Mouse (Mus musculus): Measurements from ENCODE around the gene H2-Oa.

Gene H2-Oa

DNA sequence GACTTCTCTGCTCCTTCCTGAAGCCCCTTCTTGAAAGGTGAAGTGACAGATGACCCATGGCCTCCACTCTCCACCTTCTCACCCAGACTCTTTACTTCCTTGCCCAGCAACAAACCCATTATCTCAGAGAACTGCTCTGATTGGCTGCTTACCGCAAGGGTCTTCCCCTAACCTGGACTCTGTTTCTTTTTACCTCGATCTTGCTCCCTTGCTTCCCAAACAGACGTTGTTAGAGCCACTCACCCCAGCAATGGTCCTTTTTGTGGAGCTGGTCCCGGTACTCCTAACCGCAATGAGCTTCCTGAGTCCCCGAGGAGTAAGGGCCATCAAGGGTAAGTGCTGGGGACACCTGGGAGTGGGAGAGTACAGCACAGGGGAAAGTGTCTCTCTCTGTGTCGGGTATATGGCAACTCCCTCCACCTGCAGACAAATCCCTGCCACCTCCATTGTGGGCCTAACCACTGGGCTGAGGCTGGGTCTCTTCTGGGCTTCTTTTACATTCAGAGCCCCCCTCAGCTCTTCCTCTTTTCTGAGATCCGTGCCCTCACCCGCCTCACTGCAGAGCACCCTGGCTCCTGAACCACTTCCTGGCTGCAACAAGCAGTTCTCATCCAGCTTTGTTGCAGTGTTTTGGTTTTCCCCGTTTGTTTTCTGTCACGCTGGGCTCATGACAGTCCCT, at the start of gene H2-Oa:
H2-Oa (plus strand) TSS at position 144 of the 679 bp plus-strand sequence.
- in situ Hi-C loops (cut with MboI; ENCODE audit: unreplicated experiment in 2 of 2): loop anchor here (5.0 kb wide), 4 partner anchors 35 to 75 kb away; no protein-coding TSS in a partner anchor

DNA sequence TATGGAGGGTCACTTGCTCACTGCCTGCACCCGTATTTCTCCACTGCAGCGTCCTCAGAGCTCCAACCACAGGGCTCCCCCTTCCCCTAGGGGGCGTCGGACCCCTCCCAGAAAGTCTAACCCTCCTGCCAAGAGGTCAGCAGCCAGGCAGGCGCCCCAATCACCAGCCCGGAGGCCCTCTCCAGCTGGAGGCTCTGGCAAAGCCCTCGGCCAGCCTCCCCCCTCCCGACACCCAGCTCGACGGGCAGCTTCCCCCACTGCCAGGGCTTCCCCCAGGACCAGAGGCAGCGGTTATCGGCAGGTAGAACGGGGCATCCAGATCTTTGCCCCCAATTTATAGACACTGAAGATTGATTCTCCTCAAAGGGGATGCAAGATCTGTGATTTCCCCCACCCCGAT, 46.2 kb upstream of the H2-Oa start:
- in situ Hi-C loops (cut with MboI; ENCODE audit: unreplicated experiment in 2 of 2): loop anchor here in 1 of 2 experiments (10.0 kb wide), 1 partner anchor 509 kb away; no protein-coding TSS in a partner anchor

DNA sequence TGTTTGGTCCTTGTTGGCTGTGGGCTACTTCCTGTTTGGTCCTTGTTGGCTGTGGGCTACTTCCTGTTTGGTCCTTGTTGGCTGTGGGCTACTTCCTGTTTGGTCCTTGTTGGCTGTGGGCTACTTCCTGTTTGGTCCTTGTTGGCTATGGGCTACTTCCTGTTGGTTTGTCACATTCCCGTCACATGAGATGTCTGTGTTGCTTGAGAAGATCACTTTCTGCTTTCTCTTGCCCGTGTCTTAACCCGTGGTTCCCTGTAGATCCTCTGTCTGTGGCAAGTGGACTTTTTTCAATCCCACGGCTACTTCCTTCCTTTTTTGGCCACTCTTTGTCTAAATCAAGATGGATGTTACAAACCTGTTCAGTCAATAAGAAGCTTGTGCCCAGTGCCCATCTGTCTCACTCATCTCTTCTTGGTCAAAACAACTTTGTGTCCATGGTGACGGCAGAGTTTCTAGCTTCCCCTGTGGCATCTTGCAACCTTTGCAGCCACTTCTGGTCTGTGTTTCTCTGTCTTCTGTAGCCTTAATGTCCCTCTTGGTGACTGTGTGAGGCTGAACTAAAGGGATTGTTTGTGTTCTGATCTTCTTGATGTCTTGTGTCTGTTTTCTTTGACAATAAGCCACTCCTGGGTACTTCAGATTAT, 44.6 kb upstream of the H2-Oa start:
- in situ Hi-C loops (cut with MboI; ENCODE audit: unreplicated experiment in 2 of 2): loop anchor here in 1 of 2 experiments (10.0 kb wide), 1 partner anchor 507 kb away; no protein-coding TSS in a partner anchor

DNA sequence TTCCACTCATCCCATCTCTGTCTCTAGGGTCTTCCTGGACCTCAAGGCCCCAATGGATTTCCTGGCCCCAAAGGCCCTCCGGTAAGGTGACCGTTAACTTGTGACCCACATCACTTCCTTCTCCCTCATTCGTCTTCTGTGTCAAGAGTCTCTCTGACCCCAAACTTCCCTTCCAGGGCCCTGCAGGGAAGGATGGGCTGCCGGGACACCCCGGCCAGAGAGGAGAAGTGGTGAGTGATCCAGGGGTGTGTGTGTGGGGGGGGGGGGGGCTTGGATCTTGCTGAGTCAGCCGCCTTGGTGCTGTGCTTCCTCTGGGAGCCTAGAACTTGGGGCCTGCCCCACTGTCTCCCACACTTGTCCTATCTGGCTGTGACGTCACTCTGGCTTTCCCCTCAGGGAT, 34.9 kb upstream of the H2-Oa start:
- in situ Hi-C loops (cut with MboI; ENCODE audit: unreplicated experiment in 2 of 2): no loop called here

DNA sequence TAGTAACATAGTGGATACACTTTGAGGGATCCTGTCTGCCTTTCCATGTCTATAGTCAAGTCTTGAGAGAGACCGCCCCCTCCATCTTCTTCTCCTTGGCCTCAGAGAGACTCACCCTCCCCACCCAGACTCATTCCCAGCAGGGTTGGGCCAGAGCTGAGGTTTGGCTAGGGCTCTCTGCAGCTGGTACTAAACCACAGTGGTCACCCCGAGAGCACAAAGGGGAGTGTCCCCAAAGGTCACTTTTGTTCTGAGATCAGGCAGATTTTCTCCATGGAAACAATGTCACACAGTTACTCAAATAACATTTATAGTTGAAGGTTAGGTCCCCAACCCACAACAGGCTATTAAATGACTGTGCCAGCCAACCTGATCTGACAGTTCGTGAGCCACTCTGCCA, 23.3 kb upstream of the H2-Oa start:
- in situ Hi-C loops (cut with MboI; ENCODE audit: unreplicated experiment in 2 of 2): no loop called here

DNA sequence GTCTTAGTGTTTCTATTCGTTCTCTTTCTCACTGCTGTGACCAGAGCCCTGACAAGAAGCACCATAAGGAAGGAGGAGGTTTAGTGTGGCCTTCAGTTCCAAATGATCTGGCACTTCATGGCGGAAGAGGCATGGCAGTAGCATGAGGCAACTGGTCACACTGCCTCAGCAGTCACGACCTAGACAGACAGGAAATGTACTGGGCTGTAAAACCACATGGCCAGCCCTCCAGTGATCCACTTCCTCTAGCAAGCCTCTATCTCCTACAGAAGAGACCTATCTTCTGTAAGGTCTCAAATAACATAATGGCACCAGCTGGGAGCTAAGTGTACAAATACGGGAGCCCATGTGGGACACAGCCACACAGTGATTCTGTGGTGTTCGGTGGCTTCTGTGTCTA, 20.0 kb upstream of the H2-Oa start:
- in situ Hi-C loops (cut with MboI; ENCODE audit: unreplicated experiment in 2 of 2): loop anchor here (5.0 to 10.0 kb wide), 3 partner anchors 35 to 333 kb away; partner anchors contain the start of genes Col11a2 (in 1 of the 2) and H2-Ob (in 1 of the 2)

DNA sequence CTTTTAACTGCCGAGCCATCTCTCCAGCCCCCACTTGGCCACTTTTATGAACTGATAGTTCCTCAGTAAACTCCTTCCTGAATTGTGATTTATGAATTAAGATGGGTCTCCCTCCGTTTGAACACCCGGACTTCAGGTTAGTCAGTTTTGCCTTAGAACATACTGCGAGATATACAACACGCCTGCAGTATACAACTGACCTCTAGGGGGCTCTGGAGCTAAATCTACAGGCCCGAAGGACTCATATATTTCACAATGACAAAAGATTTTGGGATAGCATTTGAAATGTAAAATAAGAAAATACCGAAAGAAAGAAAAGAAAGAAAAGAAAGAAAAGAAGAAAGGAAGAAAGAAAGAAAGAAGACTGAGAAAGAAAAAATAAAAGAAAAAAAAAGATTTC, 16.9 kb upstream of the H2-Oa start:
- in situ Hi-C loops (cut with MboI; ENCODE audit: unreplicated experiment in 2 of 2): loop anchor here (5.0 to 10.0 kb wide), 3 partner anchors 160 to 330 kb away; partner anchors contain the start of gene H2-Ob (in 2 of the 2)

DNA sequence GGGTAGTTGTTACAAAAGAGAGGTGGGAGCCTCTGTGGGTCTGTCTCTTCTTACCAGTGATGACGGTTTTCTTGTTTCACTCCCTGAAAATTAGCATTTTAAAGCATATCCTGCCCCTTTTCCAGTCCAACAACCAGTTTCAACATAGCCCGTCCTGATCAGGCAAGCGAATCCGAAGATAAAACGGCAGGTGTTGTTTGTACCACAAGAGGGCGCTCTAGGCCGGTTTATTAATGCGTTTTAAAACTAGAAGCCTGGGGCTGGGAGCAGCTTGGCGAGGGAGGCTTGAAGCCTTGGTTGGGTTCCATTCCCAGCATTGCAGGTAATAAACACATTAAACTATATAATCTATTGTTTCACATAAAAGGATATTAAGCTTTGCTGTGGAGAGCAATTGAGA, 14.6 kb upstream of the H2-Oa start:
- in situ Hi-C loops (cut with MboI; ENCODE audit: unreplicated experiment in 2 of 2): loop anchor here (5.0 to 10.0 kb wide), 3 partner anchors 157 to 327 kb away; partner anchors contain the start of gene H2-Ob (in 2 of the 2)

DNA sequence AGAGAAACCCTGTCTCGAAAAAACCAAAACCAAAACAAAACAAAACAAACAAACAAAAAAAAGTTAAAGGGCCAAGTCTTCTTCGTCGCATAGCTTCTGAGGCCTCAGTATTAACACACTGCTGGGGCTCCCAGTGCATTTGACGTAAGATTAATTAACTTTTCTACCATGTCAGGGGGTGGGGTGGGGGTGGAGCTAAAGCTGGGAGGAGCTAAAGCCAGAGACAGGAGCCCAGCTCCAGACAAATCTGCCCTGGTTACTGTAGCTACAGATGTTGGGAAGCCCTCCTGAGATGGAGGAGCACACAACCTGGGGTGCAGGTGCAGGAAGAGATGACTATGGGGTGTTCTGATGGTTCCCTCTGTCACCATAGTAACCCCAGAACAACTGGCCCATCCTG, 14.0 kb upstream of the H2-Oa start:
- in situ Hi-C loops (cut with MboI; ENCODE audit: unreplicated experiment in 2 of 2): loop anchor here (5.0 to 10.0 kb wide), 3 partner anchors 157 to 327 kb away; partner anchors contain the start of gene H2-Ob (in 2 of the 2)

DNA sequence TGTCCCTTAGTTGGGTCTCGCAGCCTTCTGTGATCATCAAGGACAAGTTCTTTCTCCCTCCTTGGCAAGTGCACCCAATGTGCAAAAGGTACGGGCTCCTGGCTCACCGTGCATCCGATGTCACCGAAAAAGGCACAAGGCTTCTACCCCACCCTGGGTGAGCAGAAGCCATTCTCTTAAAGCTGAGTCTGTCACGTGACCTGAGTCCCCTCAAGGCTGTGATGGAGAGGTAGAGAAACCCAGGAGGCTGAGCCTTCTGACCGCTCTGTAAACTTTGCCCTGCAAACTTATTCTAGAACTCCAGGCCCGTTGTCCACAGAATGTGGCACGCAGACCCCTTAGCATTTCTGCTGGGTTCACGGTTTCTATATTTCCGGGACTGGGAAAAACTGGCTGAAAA, 13.1 kb upstream of the H2-Oa start:
- in situ Hi-C loops (cut with MboI; ENCODE audit: unreplicated experiment in 2 of 2): loop anchor here (5.0 to 10.0 kb wide), 3 partner anchors 156 to 326 kb away; partner anchors contain the start of gene H2-Ob (in 2 of the 2)

DNA sequence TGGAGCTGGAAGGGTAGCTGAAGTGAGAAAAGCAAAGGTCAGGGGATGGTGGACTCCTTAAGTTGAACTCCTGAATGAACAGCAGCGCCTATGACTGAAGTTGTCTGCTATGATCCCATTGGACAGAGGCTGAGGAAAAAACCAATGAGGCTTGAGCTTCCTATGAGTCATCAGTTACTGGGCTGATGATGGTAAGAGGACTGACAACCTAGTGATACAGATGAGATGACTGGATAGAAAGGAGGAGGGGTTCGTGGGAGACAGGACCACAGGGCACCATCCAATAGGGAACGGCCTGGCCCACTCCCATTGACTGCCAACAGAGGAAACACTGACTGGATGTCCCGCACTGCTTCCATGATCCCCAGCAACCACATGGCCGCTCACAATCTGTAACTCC, 12.5 kb upstream of the H2-Oa start:
- in situ Hi-C loops (cut with MboI; ENCODE audit: unreplicated experiment in 2 of 2): loop anchor here (5.0 to 10.0 kb wide), 3 partner anchors 155 to 325 kb away; partner anchors contain the start of gene H2-Ob (in 2 of the 2)

DNA sequence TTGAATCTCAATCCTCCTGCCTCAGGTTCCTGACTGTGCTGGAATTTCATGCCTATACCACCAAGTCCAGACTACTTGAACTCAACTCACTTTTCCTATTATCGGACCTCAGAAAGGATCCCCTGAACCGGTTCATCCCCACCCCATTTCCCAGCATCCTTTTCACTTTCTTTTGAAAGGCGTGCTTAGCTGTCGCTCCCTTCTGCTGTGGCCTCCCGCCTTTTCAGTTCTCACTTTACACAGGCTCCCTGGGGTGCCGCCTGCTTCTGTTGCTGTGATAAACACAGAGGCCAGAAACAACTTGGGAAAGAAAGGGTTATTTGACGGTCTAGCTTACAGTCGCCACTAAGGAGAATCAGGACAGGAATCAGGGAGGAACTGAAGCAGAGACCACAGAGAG, 9.0 kb upstream of the H2-Oa start:
- in situ Hi-C loops (cut with MboI; ENCODE audit: unreplicated experiment in 2 of 2): no loop called here

DNA sequence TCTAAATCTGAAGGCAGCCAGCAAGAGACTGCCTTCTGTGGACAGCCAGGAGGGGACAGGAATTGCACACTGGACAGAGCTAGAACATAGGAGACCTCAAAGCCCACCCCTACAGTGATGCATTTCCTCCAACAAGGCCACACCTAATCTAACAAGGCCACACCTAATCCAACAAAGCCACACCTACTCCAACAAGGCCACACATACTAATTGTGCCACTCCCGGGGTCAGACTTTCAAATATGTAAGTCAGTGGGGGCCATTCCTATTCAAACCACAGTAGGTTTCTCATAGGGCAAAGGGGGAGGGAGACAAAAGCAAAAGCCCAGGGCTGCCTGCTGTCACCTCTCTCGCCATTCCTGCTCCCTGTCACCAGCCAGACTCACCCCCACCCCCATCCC, 4.8 kb upstream of the H2-Oa start:
- in situ Hi-C loops (cut with MboI; ENCODE audit: unreplicated experiment in 2 of 2): no loop called here

DNA sequence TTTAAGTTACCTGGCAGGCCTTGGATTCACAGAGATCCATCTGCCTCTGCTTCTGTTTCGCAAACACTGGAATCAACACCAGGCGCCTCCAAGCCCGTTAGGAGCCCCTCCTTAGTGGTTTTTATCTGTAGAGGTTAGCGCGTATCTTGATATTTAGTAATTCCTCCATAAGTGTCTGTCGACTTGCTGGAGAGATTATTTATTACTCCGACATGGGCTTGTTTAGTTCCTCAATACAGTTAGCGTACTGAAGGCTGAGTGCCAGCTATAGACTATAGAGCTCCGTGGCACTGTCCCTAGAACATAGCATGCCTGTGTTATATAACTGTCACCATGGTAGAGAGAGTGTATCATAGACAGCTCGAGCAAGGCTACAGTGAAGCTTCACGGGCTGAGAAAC, 4.0 kb upstream of the H2-Oa start:
- in situ Hi-C loops (cut with MboI; ENCODE audit: unreplicated experiment in 2 of 2): no loop called here

DNA sequence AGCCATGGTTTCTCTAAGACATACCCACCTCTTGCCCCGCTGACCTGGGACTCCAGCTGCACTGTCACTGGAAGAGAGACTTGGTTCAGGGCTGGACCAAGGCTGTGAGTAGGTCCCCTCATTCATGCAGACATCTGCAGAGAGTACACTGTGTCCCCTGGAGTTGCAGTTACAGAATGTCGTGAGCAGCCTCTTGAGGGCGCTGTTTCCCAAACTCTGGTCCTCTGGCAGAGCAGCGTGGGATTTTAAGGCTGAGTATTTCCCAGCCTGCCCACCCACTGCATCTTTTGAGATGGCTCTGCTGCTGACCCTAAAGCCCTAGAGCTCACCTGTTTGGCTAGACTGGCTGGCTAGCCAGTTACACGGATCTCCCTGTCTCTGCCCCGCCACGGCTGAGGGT, 1.2 kb upstream of the H2-Oa start:
- in situ Hi-C loops (cut with MboI; ENCODE audit: unreplicated experiment in 2 of 2): loop anchor here (5.0 kb wide), 4 partner anchors 36 to 76 kb away; no protein-coding TSS in a partner anchor

DNA sequence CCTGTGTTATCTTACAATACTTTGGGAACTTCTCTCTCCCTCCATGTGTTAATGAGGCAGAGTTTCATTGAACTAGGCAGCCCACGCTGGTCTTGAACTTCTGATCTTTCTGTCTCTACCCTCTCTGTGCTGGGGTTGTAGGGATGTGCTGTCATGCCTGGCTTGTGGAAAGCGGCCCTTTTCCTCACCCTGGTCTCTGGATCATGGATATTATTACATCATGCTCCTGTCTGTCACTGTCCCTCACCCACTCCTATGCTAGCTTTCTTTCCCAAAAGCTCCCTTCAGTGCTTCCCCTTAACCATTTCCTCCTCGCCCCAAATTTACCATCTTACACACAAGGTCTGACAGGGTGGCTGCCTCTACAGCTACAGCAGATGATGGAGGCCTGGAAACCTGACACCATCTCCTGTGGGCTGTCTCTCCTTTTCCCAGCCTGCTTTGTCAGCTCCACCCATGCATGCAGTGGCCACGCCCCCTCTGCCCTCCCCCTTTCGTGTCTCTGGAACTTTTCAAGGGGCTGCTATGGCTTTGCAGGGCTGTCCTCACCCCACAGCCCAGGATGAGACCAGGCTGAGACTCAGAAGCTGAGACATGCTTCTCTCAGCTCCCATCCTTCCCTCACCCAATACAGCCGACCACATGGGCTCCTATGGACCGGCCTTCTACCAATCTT, 1.2 kb downstream of the H2-Oa start:
- in situ Hi-C loops (cut with MboI; ENCODE audit: unreplicated experiment in 2 of 2): loop anchor here (5.0 kb wide), 4 partner anchors 34 to 74 kb away; no protein-coding TSS in a partner anchor

DNA sequence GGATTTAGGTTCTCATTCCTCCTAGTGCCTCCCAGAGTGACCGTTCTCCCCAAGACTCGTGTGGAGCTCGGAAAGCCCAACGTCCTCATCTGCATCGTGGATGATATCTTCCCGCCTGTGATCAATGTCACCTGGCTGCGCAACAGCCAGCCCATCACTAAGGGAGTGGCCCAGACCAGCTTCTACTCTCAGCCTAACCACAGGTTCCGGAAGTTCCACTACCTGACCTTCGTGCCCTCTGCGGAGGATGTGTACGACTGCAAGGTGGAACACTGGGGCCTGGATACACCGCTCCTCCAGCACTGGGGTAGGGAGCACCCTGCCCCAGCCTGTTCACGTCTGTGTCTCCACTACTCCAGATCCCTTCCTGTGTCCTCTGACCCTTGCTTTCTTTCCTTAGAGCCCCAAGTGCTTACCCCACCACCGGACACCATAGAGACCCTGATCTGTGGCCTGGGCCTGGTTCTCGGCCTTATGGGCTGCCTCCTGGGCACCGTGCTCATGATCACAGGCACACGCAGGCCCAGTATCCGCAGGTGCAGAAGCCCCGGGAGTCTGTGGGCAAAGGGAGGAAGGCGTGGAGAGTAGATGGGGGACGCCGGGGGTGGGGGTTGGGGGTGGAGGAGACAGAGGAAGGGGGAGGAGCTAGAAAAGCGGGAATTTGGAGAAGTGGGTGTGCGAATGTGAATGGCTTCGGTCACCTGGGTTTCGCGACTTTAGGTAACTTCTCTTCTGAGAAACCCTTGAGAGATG, 2.3 kb downstream of the H2-Oa start:
- in situ Hi-C loops (cut with MboI; ENCODE audit: unreplicated experiment in 2 of 2): loop anchor here (5.0 kb wide), 4 partner anchors 33 to 73 kb away; no protein-coding TSS in a partner anchor

DNA sequence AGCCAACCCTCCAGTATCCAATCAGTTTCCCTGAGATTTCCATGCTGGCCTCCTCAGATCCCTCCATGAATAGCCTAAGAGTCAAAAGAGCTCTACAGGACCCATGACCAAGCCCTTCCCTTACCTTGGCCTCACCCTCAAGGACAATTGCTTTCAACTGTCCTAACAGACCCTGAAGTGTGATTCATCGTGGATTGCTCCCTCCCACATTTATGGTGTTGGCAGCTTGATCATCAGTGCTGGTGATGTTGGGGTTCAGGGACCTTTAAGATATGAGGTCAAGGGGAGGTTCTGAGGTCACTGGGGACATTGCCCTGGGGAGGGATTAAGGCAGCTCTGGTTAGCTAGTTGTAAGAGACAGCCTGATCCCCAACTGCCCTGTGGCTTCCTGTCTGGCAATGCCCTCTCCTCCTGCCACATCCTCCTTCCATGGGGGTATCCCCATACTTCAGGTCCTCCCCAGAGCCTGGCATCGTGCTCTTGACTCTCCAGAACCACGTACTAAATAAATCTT, 4.4 kb downstream of the H2-Oa start:
- in situ Hi-C loops (cut with MboI; ENCODE audit: unreplicated experiment in 2 of 2): no loop called here

DNA sequence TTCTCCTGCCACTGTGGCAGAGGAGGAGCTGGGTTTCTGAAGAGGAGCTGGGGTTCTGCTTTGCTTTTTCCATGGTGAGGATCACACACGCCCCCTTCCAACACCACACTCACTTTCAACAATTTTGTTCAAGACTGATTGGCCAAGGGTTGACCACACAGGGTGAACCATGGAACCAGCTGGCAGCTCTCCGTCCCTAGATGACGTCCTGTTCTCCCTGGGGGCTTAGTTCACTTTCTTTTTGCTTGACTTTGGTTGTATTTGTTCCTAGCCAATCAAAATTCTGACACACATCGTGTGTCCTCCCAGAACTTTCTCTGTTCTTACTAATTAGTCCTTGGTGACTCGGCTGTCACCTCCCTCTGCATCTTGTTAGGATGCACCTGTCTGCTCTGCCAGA, 5.1 kb downstream of the H2-Oa start:
- in situ Hi-C loops (cut with MboI; ENCODE audit: unreplicated experiment in 2 of 2): no loop called here

Data from v-Abl transformed pro-B cells (cell line).